Mouse (Mus musculus) ES-Bruce4 (cell line): ENCODE data around the gene Hmcn2. TPM values are rescaled to one million over a fixed set of nuclear protein-coding genes. Genes with fewer than 3 reads are reported as not detected.

ENCODE experiments used
- H3K27ac ChIP-seq: 2 replicates; pipeline ENCODE4 v1.5.1; 2012; ENCODE audit warnings: low read length, inconsistent platforms; ENCODE audit not compliant: insufficient read depth
- H3K27me3 ChIP-seq: 2 replicates; pipeline ENCODE4 v1.6.1; 2012; ENCODE audit warnings: mild to moderate bottlenecking, low read length, inconsistent platforms; ENCODE audit not compliant: control insufficient read depth, poor library complexity, insufficient read depth, severe bottlenecking
- H3K36me3 ChIP-seq: 2 replicates; pipeline ENCODE4 v1.6.1; 2012; ENCODE audit warnings: inconsistent platforms, mild to moderate bottlenecking, low read length, moderate library complexity; ENCODE audit not compliant: control insufficient read depth, poor library complexity, insufficient read depth, severe bottlenecking
- H3K4me1 ChIP-seq: one replicate; pipeline ENCODE4 v1.8.1; 2011; ENCODE audit warnings: low read length; ENCODE audit not compliant: control insufficient read depth, insufficient read depth
- H3K4me3 ChIP-seq: 2 replicates; pipeline ENCODE4 v1.5.1; 2011; ENCODE audit warnings: low read depth, mild to moderate bottlenecking, low read length
- H3K9ac ChIP-seq: 2 replicates; pipeline ENCODE4 v1.6.1; 2012; ENCODE audit warnings: low read depth, mild to moderate bottlenecking, inconsistent platforms; ENCODE audit not compliant: poor library complexity, severe bottlenecking
- H3K9me3 ChIP-seq: replicated peaks from 2 replicates; pipeline ENCODE4 v1.6.1; 2012; ENCODE audit warnings: mild to moderate bottlenecking, low read length, inconsistent platforms; ENCODE audit not compliant: control insufficient read depth, poor library complexity, insufficient read depth, severe bottlenecking
- CTCF ChIP-seq: IDR thresholded peaks from one replicate; pipeline ENCODE4 v1.8.1; 2011; ENCODE audit warnings: low read depth, low read length
- EP300 ChIP-seq: IDR thresholded peaks from 2 replicates; pipeline ENCODE4 v1.6.1; 2011; ENCODE audit warnings: low read depth, low read length; ENCODE audit not compliant: insufficient read depth
- POLR2A ChIP-seq: IDR thresholded peaks from one replicate; pipeline ENCODE4 v1.8.1; 2011; ENCODE audit warnings: low read length; ENCODE audit not compliant: insufficient read depth
- polyA plus RNA-seq: library from polyadenylated mRNA; stranded (reverse); fragments of >200 nt; gene quantifications from 2 replicates; pipeline ENCODE4 v1.2.4, GENCODE M21; 2011; ENCODE audit warnings: low read depth; ENCODE audit not compliant: missing spikeins, insufficient read depth, insufficient read length

The Hmcn2 gene
- polyA plus RNA-seq, 1 experiment = 2.9 TPM

DNA sequence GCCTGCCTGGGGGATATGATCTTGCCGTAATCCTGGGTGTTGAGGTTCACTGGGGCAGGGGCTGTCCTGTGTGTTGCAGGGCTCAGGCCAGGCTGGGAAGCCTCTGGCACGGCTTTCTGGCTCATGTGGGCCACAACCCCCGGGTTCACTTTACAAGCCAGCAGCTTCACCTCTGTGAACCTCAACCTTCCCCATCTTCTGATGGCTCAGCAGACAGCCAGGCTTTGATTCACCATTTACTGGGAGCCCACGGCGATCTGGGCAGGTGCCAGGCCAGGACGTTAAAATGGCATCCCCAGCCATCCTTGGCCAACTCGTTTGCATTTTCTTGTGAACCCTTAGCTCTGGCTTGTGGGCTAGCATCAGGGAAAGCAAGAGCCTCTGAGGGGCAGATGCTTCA is 155.3 kb downstream of the Hmcn2 start:
- Histone ChIP-seq H3K27ac (peak overlapping the region; percentile 7; the same call in 1 of the 2 replicates), H3K27me3 (no peaks in the 10 kb centered on the region)

DNA sequence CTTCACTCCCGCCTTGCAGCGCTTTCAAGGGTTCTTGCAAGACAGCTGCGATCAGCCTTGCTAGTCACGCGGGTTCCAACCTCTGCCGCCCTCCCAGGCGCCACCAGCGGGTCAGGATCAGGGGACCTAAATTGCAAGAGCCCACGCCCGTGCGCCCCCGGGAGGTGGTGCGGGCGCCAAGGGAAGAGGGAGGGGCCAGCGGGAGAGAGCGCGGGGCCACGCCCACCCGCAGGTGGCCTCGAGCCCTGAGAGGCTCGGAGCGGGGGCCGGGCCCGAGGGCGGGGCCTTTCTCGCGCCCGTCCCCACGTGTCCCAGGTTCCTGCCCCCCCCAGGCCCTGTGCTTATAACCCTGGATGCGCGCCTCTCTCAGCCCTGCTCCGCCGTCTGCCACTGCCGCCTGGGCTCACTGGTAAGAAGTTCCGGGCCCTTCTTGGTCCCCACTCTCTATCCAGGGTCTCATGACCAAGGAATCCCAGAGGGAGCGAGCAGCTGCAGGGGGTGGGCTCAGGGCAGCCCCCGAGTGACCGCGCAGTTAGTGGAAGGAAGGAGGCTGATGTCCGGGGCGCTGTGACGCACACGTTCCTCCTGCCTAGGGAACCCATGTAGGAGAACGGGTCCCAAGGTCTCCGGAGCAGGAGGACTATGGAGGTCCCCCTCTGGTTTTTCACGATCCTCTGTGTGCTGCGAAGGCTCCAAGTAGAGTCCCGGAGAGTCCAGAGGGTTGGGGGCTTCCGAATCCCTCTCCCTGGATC is 155.9 kb downstream of the Hmcn2 start, which contains the start of gene Ass1:
Gene Ass1, plus strand, starts transcription at position 277 of the 752 bp plus-strand sequence.
- TF ChIP-seq POLR2A = peak; percentile 29
- no peak for TF ChIP-seq EP300
- peak; percentile 27 for TF ChIP-seq CTCF
- H3K27ac ChIP-seq = peak within 1 kb of the TSS; percentile 7
- H3K36me3 ChIP-seq = peaks cover 10% of the 10 kb centered on the region; the same call in 1 of the 2 replicates
- H3K9me3 ChIP-seq = no peaks in the 10 kb centered on the region
- H3K9ac ChIP-seq = peak within 1 kb of the TSS; percentile 80
- peaks cover 2% of the 10 kb centered on the region for H3K4me1 ChIP-seq
- peak within 1 kb of the TSS; percentile 87 for H3K4me3 ChIP-seq
- no peaks in the 10 kb centered on the region for H3K27me3 ChIP-seq

More for the DNA sequence above, 155.3 kb downstream of the Hmcn2 start:
- H3K9me3 ChIP-seq = no peaks in the 10 kb centered on the region
- H3K4me3 ChIP-seq = peak overlapping the region; percentile 55
- peaks cover 5% of the 10 kb centered on the region; the same call in 1 of the 2 replicates for H3K36me3 ChIP-seq
- H3K9ac ChIP-seq = peak overlapping the region; percentile 43
- peaks cover 2% of the 10 kb centered on the region for H3K4me1 ChIP-seq
- no peak for TF ChIP-seq CTCF
- TF ChIP-seq EP300 = no peak
- no peak for TF ChIP-seq POLR2A

DNA sequence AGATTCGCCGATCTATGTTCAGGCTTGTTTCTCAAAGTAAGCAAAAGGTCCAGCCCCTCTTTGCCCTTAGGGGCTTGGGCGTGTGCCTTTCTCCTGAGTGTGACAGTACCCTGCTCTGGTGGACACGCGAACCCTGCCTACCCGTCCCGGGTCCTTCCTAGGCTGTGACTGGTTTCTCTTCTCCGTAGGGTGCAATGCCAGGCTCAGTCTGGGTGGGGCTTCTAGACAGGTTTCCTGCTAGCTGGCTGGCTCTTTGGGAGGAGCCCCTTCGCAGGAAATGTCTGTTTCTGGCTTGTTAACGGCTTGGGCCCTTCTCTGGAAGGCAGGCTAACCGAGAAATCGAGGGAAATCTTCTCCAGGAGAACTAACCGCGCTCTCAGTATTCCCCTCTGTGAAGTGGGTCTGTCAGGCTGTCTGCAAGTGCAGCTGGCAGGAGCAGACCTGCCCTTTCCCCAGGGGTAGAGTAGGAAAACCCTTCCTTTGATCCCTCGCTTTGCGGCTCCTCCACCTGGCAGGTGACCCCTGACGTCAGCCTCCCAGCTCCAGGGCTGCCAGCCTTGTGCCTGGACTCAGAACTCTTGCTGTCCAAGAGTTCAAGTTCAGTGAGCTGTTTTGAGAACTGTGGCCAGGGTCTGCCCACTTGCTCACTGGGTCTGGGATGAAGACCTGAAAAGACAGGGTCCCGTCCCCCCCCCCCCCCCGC is 156.6 kb downstream of the Hmcn2 start:
- Histone ChIP-seq H3K27me3 (no peaks in the 10 kb centered on the region), H3K27ac (no peak overlapping the region), H3K9ac (peak overlapping the region; percentile 80), H3K36me3 (peaks cover 13% of the 10 kb centered on the region), H3K9me3 (no peaks in the 10 kb centered on the region), H3K4me1 (peaks cover 2% of the 10 kb centered on the region), H3K4me3 (peak overlapping the region; percentile 87)
- TF ChIP-seq EP300 (no peak), POLR2A (no peak), CTCF (no peak)

- Histone ChIP-seq H3K27ac (no peak overlapping the region), H3K9ac (peak overlapping the region; percentile 80; the same call in 1 of the 2 replicates), H3K9me3 (no peaks in the 10 kb centered on the region), H3K27me3 (no peaks in the 10 kb centered on the region), H3K4me3 (peak overlapping the region; percentile 8; the same call in 1 of the 2 replicates), H3K36me3 (peaks cover 21% of the 10 kb centered on the region), H3K4me1 (peaks cover 2% of the 10 kb centered on the region)
- TF ChIP-seq EP300 = peak; percentile 62; the same call in 1 of the 2 replicates
- TF ChIP-seq POLR2A = no peak
Observed at GRCm38 (mm10) chr2:31471611-31472010, 157.4 kb downstream of the Hmcn2 start.

GRCm38 (mm10) chr2:31472406-31473065 is 158.3 kb downstream of the Hmcn2 start:
- Histone ChIP-seq H3K27me3 (no peaks in the 10 kb centered on the region), H3K27ac (no peak overlapping the region), H3K36me3 (peaks cover 22% of the 10 kb centered on the region), H3K4me1 (peaks cover 2% of the 10 kb centered on the region), H3K9me3 (no peaks in the 10 kb centered on the region), H3K4me3 (no peak overlapping the region), H3K9ac (peak overlapping the region; percentile 9; the same call in 1 of the 2 replicates)
- no peak for TF ChIP-seq POLR2A
- no peak for TF ChIP-seq EP300
- no peak for TF ChIP-seq CTCF
